In the genomic region with DNA sequence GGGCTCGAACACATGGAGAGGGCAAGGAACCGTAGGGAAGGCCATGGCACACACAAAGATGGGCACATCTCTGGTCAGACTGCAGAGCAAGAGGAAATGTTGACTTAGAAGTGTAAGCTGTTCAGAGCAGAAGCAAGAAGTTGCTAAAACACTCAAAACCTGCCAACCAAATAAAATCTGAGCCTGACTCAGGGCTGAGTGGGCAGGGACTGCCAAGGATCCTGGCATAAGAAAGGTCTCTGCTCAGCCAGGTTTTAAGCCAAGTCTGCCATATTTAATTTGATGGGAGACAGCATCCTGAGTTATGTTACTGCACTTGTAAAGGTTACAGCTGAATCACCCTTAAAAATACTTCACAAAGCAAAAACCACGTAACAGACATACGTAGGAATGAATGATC, we compare ENCODE assay signal across 29 mouse cellular contexts. TPM values are rescaled to one million over a fixed set of nuclear protein-coding genes. Genes with fewer than 3 reads are reported as not detected.
DNase-seq lines count a peak whose midpoint lies in the region; ATAC-seq lines count a peak whose summit lies in the region.
"Had no signal": no experiment of that assay in that cellular context is flagged by ENCODE, and none has a peak within 500 bp of the region (broad histone marks: within the 10 kb centered on the region; RNA-seq: fewer than 3 reads in every experiment).

No protein-coding gene starts in this region.

- H3K4me3 ChIP-seq in intestine, embryonic 16.5 days (ENCODE audit: low read length), result no peak overlapping the region
- H3K4me3 ChIP-seq: embryonic facial prominence, embryonic 10.5 days; embryonic facial prominence, embryonic 13.5 days; erythroblast, embryonic 14.5 days; forebrain, embryonic 10.5 days; forebrain, embryonic 13.5 days; hindbrain, embryonic 12.5 days; hindbrain, embryonic 15.5 days had no signal

- H3K36me3 ChIP-seq in intestine, embryonic 16.5 days (ENCODE audit: control insufficient read depth, insufficient read depth, low read length), result no peaks in the 10 kb centered on the region

- no peak for DNase-seq in frontal cortex, postnatal 10 days (ENCODE audit: low spot score in 2 of 2)
- DNase-seq in left cerebral cortex, adult 18-20 months (ENCODE audit: low spot score in 2 of 2), result peak; percentile 26 to 41
- DNase-seq in left cerebral cortex, postnatal 4 days, result no peak
- DNase-seq in NIH3T3 (ENCODE audit: low read depth), result peak; percentile 41
- DNase-seq in brain, adult 2 months (ENCODE audit: low read depth, low spot score), result peak; percentile 84
- no peak for DNase-seq in c-Kit-positive CD71-positive TER-119-positive erythroid progenitor cells, embryonic 14.5 days (ENCODE audit: low spot score)
- DNase-seq: cerebellum, adult 11-12 months; cerebellum, adult 8-10 months; cerebellum, postnatal 10 days; cerebellum, postnatal 36 days; embryo, embryonic 11 days; gastrocnemius, postnatal 10 days; gastrocnemius, postnatal 36 days; kidney, adult 11 months had no signal

- ATAC-seq in frontal cortex, adult (ENCODE audit: low TSS enrichment), result peak; percentile 76
- ATAC-seq in intestine, embryonic 16.5 days, result no peak
- ATAC-seq: activated CD4-positive, CD25-positive, alpha-beta regulatory T cell, adult 4 months; CD4-positive, CD25-positive, alpha-beta regulatory T cell, adult 4 months; forebrain, embryonic 13.5 days; forebrain, embryonic 16.5 days had no signal

- H3K27me3 ChIP-seq in intestine, embryonic 16.5 days (replicated peaks; ENCODE audit: control insufficient read depth, insufficient read depth, low read length), result no peaks in the 10 kb centered on the region
- H3K27me3 ChIP-seq: embryonic facial prominence, embryonic 13.5 days; forebrain, embryonic 13.5 days; hindbrain, embryonic 12.5 days; hindbrain, embryonic 15.5 days had no signal

- WGBS in intestine, embryonic 16.5 days, result 92% methylated on average over 4 of the region's 4 CpGs

- no peak overlapping the region for H3K4me2 ChIP-seq in intestine, embryonic 16.5 days (ENCODE audit: low read depth, low read length)
- H3K4me2 ChIP-seq: embryonic facial prominence, embryonic 13.5 days; forebrain, embryonic 13.5 days; heart, embryonic 11.5 days; hindbrain, embryonic 12.5 days; hindbrain, embryonic 15.5 days had no signal

- no peaks in the 10 kb centered on the region for H3K9me3 ChIP-seq in intestine, embryonic 16.5 days (ENCODE audit: control insufficient read depth, low read length)
- H3K9me3 ChIP-seq: embryonic facial prominence, embryonic 10.5 days; embryonic facial prominence, embryonic 13.5 days; forebrain, embryonic 10.5 days; forebrain, embryonic 13.5 days; hindbrain, embryonic 12.5 days; hindbrain, embryonic 15.5 days had no signal

- intact Hi-C loops in left cerebral cortex, postnatal 4 days (cut with DNase I), result no loop called here

- no peaks in the 10 kb centered on the region for H3K4me1 ChIP-seq in intestine, embryonic 16.5 days (ENCODE audit: control insufficient read depth, insufficient read depth, low read length)
- H3K4me1 ChIP-seq: embryonic facial prominence, embryonic 10.5 days; embryonic facial prominence, embryonic 13.5 days; forebrain, embryonic 10.5 days; forebrain, embryonic 13.5 days; hindbrain, embryonic 12.5 days; hindbrain, embryonic 15.5 days had no signal

- no peak overlapping the region for H3K9ac ChIP-seq in intestine, embryonic 16.5 days (ENCODE audit: low read depth, low read length)
- H3K9ac ChIP-seq: embryonic facial prominence, embryonic 13.5 days; forebrain, embryonic 13.5 days; hindbrain, embryonic 12.5 days; hindbrain, embryonic 15.5 days had no signal

- H3K27ac ChIP-seq in intestine, embryonic 16.5 days (ENCODE audit: low read length), result no peak overlapping the region
- H3K27ac ChIP-seq: embryonic facial prominence, embryonic 10.5 days; embryonic facial prominence, embryonic 13.5 days; forebrain, embryonic 10.5 days; forebrain, embryonic 13.5 days; hindbrain, embryonic 12.5 days; hindbrain, embryonic 15.5 days had no signal

RNA-seq across cellular contexts. Expression of a gene that starts 29.4 kb away (rescaled TPM):
- total RNA-seq in left cerebral cortex, adult 18-20 months (2021), result 100 to 1,000 TPM; 122 to 124 TPM
- total RNA-seq in left cerebral cortex, postnatal 4 days (2021), result 100 to 1,000 TPM; 140 to 147 TPM
- 0.72 and 0.79 TPM in 2 replicates for polyA plus RNA-seq in intestine, embryonic 16.5 days (2015; fragmentation: Nextera tagmentation; extraction: Ambion mirVana)
- total RNA-seq: MEL had no signal
- polyA plus RNA-seq: activated CD4-positive, CD25-positive, alpha-beta regulatory T cell, adult 4 months; C2C12; CD4-positive, CD25-positive, alpha-beta regulatory T cell, adult 4 months; erythroblast, embryonic 14.5 days had no signal

Comparison
In these comparisons a context has a peak if more than half of its experiments do, and no peak if none do; other contexts are left out.
1. DNase-seq: peak in left cerebral cortex, adult 18-20 months (2 of 2), NIH3T3 (single experiment) and brain, adult 2 months (single experiment); none in frontal cortex, postnatal 10 days (0 of 2), left cerebral cortex, postnatal 4 days (single experiment) and c-Kit-positive CD71-positive TER-119-positive erythroid progenitor cells, embryonic 14.5 days (single experiment).